Mouse (Mus musculus): Measurements from ENCODE around the gene Spc25.

Spc25 gene

DNA sequence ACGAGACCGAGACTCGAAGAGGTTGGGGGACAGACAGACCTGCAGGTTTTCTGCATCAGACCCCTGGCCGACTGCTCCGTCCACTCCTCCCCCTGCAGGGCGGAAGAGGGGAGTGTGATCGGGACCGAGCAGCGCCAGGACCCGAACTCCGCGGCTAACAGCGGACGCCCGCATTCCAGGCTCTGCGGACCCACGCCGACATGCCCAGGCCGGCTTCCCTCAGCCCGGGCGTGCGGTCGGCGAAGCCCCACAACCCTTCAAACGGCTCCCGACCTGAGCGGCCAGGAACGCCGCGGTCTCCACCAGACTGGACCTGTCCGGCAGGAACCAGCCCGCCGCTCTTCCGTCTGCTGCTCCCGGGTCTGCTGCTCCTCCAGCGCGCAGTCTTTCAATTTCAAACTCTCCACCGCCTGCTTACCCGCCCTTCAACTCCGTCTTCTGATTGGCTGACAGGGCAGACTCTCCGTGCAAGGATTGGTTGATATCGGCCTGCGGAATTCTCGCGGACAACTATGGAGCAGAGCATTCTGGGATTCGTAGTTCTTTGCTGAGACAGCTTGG is at the start of gene Spc25:
Gene Spc25, minus strand, starts transcription at position 404 of the 561 bp plus-strand sequence.
- DNase-seq (ENCODE audit: low spot score in 2 of 2) = peak; percentile 89 to 93

DNA sequence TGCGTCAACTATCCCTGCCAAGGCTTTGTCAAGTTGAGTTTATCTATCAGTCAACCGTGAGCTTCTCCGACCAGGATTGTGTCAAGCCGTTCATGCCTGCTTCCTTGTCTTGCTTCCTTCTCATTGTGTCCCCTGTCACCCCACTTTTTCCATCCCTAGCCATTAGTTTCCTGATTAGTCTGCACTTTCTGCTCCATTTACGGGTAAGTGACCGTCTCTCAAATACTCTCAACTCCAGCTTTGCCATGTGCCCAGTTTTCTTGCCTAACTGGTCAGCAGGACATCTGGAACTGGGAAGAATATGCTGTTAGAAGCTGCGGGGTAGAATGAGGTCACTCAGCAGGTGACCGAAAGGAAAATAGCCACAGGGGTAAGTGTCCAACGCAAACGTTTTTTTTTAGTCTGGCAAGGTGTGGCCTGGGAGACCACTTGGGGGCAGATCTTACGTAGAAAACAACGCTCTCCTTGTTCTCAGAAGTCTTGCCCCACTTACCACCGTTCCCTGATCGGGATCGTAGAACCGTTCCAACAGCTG is 42.3 kb upstream of the Spc25 start:
- no peak for DNase-seq (ENCODE audit: low spot score in 2 of 2)

- no peak for DNase-seq (ENCODE audit: low spot score in 2 of 2)
Measured at GRCm38 (mm10) chr2:69247081-69247480, 41.1 kb upstream of the Spc25 start.

DNA sequence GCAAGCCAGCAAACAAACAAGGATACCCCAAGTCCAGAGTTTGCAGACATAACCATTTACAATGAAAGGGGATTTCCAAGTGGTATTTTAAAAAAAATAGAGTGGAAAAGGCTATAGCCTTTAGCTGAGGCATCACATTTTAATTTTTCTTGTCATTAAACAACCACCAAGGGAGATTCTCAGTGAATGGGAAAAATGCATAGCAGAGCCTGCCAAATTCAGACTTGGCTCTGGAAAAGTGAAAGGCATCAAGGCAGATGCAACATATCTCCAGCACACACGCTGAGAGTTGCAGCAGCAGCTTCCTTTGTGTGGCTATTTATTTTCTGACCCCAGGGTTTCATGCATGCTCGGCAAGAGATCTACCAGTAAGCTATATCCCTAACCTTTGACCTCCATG is 38.9 kb upstream of the Spc25 start:
- DNase-seq (ENCODE audit: low spot score in 2 of 2) = no peak

DNA sequence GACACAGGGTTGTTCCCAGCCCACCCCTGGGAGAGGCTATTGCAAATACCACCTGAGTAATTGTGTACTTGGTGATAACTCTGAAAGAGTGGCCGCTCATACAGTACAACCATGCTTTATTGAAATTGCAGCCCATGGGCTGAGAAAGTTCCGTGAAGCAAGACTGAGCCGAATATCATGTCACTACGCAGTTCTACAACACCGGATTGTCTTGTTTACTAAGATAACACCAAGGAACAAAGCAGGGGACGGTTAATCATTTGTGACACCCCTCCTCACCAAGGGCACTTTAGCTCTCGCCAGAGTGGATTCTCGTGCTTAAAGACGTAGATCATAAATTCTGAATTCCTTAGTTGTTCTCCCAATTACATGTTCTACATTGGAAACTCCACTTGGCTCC is 33.3 kb upstream of the Spc25 start:
- DNase-seq (ENCODE audit: low spot score in 2 of 2) = no peak

DNA sequence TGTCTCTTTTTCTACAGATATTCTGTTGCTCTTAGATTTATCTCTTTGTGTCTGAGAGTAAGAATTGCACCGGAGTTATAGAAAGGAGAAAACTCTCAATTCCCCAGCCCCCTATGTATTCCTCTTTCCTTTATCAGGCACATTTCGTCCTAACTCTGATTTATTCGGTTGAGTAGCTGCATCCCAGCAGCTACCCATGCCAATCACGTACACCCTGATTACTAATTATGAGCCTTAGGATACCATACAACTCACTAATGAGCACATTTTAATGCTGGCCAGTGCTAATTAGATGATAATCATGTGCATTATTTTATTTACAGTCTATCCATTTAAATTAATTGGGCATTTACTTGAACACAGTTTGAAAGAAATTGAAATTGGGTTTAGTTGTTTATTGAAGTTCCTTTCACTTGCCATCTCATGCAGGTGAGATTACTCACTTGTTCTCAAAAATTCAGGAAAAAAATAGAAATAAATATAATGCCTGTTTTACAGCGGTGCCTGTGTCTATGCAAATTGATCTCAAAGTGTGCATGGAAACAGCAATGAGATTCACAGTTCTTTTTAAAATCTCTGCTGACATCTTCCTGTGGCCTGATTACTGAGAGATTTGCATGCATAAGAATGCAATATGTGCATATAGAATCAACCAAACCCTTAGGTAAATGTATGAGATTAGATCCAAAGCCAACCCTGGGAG is 29.1 kb upstream of the Spc25 start:
- DNase-seq (ENCODE audit: low spot score in 2 of 2) = no peak

DNA sequence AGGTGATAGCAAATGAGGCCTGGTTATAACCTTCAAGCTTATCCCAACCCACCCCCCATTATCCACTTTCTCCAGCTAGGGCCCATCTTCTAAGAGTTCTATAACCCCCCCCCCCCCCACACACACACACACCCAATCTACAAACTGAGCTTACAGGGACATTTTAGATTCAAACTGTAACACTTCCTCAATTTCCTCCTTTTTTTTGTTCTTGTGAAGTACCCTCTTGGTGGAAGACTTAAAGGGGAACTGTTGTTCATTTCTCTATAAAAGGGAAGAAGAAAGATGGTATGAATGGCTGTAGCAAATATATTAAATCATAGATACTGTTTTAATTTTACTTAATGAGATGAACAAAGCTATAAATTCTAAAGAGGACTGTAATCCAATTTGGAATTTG is 26.1 kb upstream of the Spc25 start:
- no peak for DNase-seq (ENCODE audit: low spot score in 2 of 2)

DNA sequence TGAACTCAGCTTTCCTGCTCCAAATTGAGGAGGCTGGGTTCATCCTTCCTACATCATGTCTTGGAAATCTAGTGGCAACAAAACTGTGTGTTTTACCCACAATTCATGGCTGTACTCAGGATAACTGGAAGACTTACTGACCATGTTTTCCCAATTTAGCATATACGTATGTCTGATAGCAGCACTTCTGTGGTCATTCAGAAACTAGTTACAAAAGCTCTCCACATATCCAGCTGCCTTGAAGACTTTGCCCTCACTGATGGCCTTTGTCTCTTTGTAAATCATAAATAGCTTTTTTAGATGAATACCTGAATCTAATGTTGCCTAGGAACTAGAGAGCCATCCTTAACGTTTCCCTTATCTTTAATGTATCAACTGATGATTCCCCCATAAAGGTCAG is 24.1 kb upstream of the Spc25 start:
- DNase-seq (ENCODE audit: low spot score in 2 of 2) = no peak

- no peak for DNase-seq (ENCODE audit: low spot score in 2 of 2)
Measured at GRCm38 (mm10) chr2:69228635-69229034, 22.6 kb upstream of the Spc25 start.

DNA sequence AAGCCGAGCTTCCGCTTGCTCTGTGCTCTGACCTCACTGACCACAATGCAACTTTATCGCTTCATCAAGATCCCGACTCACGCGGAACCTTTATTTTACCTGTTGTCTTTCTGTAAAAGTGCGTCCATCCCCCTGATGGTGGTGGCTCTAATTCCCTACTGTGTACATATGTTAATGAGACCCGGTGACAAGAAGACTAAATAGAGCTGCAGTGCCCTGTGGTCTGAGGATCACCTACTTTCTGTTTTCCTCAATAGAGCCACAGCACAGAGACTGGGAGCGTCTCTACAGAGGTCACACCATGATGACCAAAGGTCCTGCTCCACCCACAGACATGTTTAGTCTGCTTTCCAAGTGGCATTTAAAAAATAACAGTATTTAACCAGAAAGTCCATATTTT is 20.9 kb upstream of the Spc25 start:
- DNase-seq (ENCODE audit: low spot score in 2 of 2) = no peak

- DNase-seq (ENCODE audit: low spot score in 2 of 2) = no peak
Measured at GRCm38 (mm10) chr2:69224724-69225123, 18.7 kb upstream of the Spc25 start.

- DNase-seq (ENCODE audit: low spot score in 2 of 2) = no peak
Measured at GRCm38 (mm10) chr2:69222815-69223214, 16.8 kb upstream of the Spc25 start.

DNA sequence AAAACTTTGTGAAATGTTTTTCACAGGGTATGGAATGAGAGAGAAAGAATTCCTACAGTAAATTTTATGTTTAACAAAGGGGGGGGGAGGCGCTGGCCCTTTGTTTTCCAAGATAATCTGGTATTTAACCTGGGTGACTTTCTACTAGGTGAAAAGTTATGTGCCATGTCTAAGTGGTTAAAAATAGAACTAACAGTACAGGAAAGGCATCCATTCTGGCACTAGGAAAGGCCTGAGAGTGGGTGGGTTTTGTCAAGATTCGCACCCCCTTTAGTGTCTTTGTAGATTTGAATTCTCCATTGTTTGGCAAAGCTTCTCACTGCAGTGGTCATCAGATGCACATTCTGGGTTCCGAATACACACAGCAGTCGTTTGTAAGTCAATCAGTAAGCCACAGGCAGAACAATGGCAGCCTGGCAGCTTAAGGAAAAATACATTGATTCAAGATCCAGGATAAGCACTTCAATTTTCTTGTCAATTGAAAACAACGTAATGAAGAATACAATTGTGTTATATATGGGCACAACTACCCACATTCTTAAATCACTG is 15.9 kb upstream of the Spc25 start:
- DNase-seq (ENCODE audit: low spot score in 2 of 2) = no peak

- no peak for DNase-seq (ENCODE audit: low spot score in 2 of 2)
Measured at GRCm38 (mm10) chr2:69215242-69215641, 9.2 kb upstream of the Spc25 start.

GRCm38 (mm10) chr2:69212652-69213051 is 6.7 kb upstream of the Spc25 start:
- no peak for DNase-seq (ENCODE audit: low spot score in 2 of 2)

DNA sequence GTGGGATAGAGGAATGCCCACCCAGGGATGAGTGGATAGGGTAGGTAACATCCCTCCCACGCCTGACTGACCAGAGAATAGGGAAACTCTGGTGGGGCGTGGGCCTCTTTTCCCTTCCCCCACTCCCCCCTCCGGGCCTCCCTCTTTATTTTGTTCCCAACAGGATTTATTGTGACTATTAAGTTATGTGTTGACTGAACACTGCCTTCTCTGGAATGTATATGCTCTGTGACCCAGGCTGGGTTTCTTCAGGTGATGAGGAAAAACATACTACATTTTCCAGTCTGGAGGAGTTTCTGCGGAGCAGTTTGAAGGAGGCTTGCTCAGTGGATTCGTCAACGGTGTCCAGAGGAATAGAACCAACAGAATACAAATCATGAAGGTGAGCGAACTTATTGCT is 4.8 kb upstream of the Spc25 start, which contains the start of gene G6pc2:
Gene G6pc2, plus strand, starts transcription at position 301 of the 400 bp plus-strand sequence.
- DNase-seq (ENCODE audit: low spot score in 2 of 2) = no peak

DNA sequence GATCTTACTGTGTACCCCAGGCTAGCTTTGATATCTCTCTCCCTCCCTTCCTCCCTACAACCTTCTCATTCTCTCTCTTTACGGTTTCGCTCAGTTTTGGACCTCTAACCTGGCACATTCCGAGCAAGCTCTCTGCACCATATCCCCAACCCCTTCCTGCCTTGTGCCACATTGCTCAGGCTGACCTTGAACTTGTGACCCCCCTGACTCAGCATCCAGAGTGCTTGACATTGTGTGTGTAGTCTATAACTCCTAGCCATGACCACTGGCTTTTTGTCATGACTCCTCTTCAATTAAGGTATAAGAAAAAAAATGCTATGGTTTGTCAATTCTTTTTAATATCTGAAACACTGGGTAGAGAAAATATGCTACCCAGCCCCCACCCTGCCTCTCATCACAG is 3.7 kb upstream of the Spc25 start:
- no peak for DNase-seq (ENCODE audit: low spot score in 2 of 2)

DNA sequence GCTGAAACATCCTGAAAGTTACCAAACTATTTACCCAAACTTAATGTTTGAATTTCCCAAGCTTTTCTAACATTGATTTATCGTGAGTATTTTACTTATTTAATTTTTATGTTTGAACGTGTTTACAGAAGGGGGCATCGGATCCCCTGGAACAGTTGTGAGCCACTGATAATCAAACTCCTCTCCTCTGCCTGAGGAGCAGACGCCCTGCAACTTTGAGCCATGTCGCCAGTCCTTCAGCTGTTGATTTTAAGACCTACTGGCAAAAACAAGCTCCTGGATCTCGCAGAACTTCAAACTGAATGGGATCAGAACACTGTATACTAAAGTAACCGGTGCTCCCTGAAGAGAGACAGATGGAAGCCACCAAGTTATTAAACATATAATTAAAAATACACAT is 529 bp upstream of the Spc25 start:
- DNase-seq (ENCODE audit: low spot score in 2 of 2) = no peak

DNA sequence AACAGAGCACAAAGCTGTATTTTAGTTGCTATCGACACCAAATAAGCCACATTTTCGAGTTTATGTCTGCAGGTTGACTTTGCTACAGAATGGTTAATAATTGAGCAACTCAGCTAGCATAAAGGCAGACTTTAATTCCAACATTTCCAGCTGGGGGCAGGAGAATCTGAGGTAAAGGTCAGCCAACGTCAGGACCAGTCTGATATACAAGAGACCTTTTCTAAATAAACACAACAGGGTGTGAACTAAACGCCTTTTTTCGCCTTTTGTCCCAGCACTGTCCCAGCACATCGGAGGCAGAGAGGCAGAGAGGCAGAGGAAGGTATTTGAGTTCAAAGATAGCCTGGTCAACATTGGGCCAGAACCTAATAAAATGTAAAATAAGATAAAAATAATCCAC is 809 bp downstream of the Spc25 start:
- no peak for DNase-seq (ENCODE audit: low spot score in 2 of 2)

- no peak for DNase-seq (ENCODE audit: low spot score in 2 of 2)
Measured at GRCm38 (mm10) chr2:69193555-69193954, 12.4 kb downstream of the Spc25 start.

- no peak for DNase-seq (ENCODE audit: low spot score in 2 of 2)
Measured at GRCm38 (mm10) chr2:69191059-69191458, 14.9 kb downstream of the Spc25 start.

- no peak for DNase-seq (ENCODE audit: low spot score in 2 of 2)
Measured at GRCm38 (mm10) chr2:69189222-69189621, 16.8 kb downstream of the Spc25 start.

DNA sequence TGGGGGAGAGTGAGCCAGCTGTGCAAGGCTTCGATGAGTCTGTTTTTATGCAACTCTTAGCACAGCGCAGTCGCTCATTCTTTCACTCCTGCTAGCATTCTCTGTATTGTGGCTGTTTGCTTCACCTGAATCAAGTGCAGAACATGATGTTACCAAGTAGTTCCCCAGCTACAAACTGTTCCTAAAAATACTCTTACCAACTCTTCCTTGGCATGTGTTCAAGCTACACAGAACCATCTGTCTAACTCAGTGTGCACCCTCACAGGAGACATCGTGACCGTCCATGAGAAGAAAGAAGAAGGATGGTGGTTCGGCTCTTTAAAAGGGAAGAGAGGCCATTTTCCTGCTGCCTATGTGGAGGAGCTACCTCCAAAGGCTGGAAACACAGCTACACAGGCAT is 17.3 kb downstream of the Spc25 start:
- DNase-seq (ENCODE audit: low spot score in 2 of 2) = peak; percentile 52 to 59

All from right cerebral cortex, adult 2 months (tissue).